Mouse (Mus musculus): ENCODE data around the gene Coq3. TPM values are rescaled to one million over a fixed set of nuclear protein-coding genes. Genes with fewer than 3 reads are reported as not detected.

Gene Coq3
- polyA plus RNA-seq, 1 experiment from 2014 or later: 7.6 TPM

DNA sequence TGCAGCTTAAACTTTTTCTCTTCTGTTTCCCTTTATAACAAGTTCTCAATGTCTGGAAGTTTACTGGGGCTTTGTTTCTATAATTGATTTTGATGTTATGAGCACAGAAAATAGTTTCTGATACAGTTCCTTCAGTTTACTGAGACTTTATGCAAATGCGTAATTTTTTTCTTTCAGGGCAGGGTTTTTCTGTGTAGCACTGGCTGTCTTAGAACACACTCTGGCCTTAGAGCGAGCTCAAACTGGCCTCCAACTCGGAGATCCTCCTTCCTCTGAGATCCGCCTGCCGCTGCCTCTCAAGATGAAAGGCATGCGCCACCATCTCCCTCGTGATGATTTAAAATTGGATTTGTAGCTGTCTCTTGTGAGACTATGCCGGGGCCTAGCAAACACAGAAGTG lies 58.4 kb downstream of the Coq3 start:
- Histone ChIP-seq H3K79me2 (ENCODE audit: inconsistent target) (no peaks in the 10 kb centered on the region), H3K36me3 (ENCODE audit: inconsistent target) (no peaks in the 10 kb centered on the region), H3K27ac (no peak overlapping the region), H3K4me3 (ENCODE audit: inconsistent target) (no peak overlapping the region)
- WGBS (ENCODE audit: missing documents): 99% methylated on average over 7 of the region's 8 CpGs

DNA sequence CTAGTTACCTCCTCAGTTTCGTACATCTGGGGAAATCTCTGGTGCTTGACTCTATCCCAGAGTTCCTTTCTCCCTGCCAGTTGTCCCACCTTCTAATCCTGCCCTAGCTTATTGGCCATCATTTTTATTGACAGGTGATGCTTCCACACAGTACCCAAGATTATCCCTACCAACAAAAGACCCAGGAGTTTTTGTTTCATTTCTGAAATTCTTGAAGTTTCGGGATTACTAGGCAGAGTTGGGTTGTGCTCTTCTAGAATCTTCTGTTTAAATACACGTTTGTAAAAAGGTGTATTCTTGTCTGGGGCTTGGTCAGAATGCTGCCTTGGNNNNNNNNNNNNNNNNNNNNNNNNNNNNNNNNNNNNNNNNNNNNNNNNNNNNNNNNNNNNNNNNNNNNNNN lies 65.2 kb downstream of the Coq3 start:
- no peak overlapping the region for H3K4me3 ChIP-seq (ENCODE audit: inconsistent target)
- 77% methylated on average over 3 of the region's 3 CpGs for WGBS (ENCODE audit: missing documents)
- no peak overlapping the region for H3K27ac ChIP-seq
- H3K36me3 ChIP-seq (ENCODE audit: inconsistent target): no peaks in the 10 kb centered on the region
- H3K79me2 ChIP-seq (ENCODE audit: inconsistent target): no peaks in the 10 kb centered on the region

DNA sequence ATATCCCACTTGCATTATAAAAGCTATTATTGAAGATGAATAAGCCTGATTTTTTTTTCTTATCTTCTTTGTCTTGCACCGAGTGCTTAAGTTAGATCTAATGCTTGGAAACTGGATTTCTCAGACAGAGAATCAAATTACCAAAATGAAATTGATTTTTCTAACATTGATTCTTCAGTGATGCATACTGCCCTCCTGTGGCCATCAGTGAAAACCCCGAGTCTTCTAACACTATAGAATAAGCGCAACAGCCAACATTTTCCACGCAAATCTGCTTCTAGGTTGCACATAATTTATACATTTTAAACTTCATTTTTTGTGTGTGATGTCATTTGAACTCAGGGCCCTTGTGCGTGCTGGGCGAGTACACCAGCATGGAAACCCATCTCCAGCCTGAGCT lies 72.0 kb downstream of the Coq3 start:
- Histone ChIP-seq H3K79me2 (ENCODE audit: inconsistent target) (no peaks in the 10 kb centered on the region), H3K4me3 (ENCODE audit: inconsistent target) (no peak overlapping the region), H3K36me3 (ENCODE audit: inconsistent target) (no peaks in the 10 kb centered on the region), H3K27ac (no peak overlapping the region)
- 27% methylated on average over 6 of the region's 6 CpGs for WGBS (ENCODE audit: missing documents)

DNA sequence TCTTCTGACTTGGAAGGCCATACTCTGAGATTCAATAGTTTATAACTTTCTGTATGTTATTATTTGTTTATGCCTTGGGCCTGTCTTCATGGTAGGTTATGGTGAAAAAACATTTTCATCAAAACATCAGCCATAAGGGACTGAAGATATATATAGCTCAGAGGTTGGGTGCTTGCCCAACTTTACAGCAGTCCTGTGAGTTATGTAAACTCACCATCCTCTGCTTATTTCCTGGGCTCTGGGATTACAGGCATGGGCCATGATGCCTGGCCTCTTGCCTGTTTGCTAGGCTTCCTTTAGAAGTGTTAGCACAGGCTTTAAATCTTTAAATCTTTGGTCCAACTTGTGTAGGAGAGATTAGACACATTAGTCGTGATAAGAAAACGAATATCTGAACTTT lies 72.8 kb downstream of the Coq3 start:
- Histone ChIP-seq H3K79me2 (ENCODE audit: inconsistent target) (no peaks in the 10 kb centered on the region), H3K4me3 (ENCODE audit: inconsistent target) (no peak overlapping the region), H3K36me3 (ENCODE audit: inconsistent target) (no peaks in the 10 kb centered on the region), H3K27ac (no peak overlapping the region)
- WGBS (ENCODE audit: missing documents): 17% methylated on average over 2 of the region's 2 CpGs

DNA sequence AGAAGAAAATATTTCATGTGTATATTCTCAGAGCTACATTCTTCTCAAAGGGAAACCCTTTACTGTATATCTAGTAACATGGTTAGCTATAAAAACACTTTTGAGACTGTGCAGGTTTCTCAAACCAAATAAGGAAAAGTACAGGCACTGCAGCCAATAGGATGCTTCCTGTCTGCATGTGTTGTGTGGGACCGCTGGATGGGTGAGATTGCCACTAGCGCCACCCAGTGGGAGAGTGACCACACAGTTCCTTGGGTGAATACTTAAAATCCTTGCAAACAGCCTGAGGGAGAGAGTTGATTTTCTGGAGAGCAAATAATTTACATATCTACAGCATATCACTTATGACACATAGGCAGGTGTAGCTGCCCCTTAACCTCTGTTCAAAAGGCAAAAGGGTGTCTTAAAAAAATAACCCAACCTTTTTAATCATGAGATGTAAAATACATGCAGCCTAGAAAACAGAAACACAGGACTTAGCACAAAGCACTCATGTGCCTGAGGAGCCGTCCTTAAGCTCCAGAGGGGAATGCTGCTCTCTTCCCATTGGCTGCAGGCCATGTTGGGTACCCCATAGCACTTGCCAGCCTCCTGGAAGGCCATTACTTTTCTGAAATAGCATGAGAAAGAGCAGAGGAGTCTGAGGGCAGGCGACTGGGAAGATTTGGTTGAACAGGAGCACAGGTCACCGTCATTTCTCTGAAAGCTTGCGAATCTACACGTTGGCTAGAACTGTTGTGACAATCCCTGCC lies 78.3 kb downstream of the Coq3 start:
- 69% methylated on average over 7 of the region's 7 CpGs for WGBS (ENCODE audit: missing documents)
- Histone ChIP-seq H3K79me2 (ENCODE audit: inconsistent target) (no peaks in the 10 kb centered on the region), H3K4me3 (ENCODE audit: inconsistent target) (no peak overlapping the region), H3K27ac (no peak overlapping the region), H3K36me3 (ENCODE audit: inconsistent target) (no peaks in the 10 kb centered on the region)

Other genes with a start within 250 kb of the Coq3 start
- not detected in 3 replicates for gene Prdm13, start 193.7 kb upstream of the Coq3 start, polyA plus RNA-seq (2018)
- gene Ccnc, start 152.0 kb upstream of the Coq3 start, polyA plus RNA-seq (2018): 17.4 to 23.4 TPM (median 18.3 TPM) in 3 replicates
- gene Usp45, start 112.5 kb upstream of the Coq3 start, polyA plus RNA-seq (2018): 11.5 to 13.5 TPM (median 11.8 TPM) in 3 replicates
- 17.1 to 36.6 TPM (median 27.0 TPM) in 3 replicates for gene Tstd3, start 112.5 kb upstream of the Coq3 start, polyA plus RNA-seq (2018)
- gene Pnisr, start 32.1 kb upstream of the Coq3 start, polyA plus RNA-seq (2018): 30.7 to 78.7 TPM (median 47.5 TPM) in 3 replicates
- gene Faxc, start 51.7 kb downstream of the Coq3 start, polyA plus RNA-seq (2018): not detected in 3 replicates

All from macrophage (primary cell).